Mouse (Mus musculus) forebrain, embryonic 14.5 days (tissue): ENCODE measurements around the gene Nrg4. TPM values are rescaled to one million over a fixed set of nuclear protein-coding genes. Genes with fewer than 3 reads are reported as not detected.

ENCODE experiments used
- ATAC-seq: fragments of 200-750 bp; cut with Nextera tagmentation; 2 replicates; pipeline ENCODE4 v1.8.0; 2017; ENCODE audit warnings: mild to moderate bottlenecking, moderate library complexity
- DNase-seq: peaks from one replicate; pipeline ENCODE4 v3.0.0-alpha.2; 2015; ENCODE audit warnings: low spot score
- H3K27ac ChIP-seq: fragments of 300-500 bp; sonication (generic); 2 replicates; pipeline ENCODE4 v1.5.1; 2014; ENCODE audit warnings: low read depth, mild to moderate bottlenecking, control low read depth, low read length, moderate library complexity
- H3K27me3 ChIP-seq: fragments of 300-500 bp; sonication (generic); replicated peaks from 2 replicates; pipeline ENCODE4 v1.6.1; 2014; ENCODE audit warnings: low read length, control low read depth, mixed read lengths; ENCODE audit not compliant: control insufficient read depth, insufficient read depth
- H3K36me3 ChIP-seq: fragments of 300-500 bp; sonication (generic); 2 replicates; pipeline ENCODE4 v1.6.1; 2014; ENCODE audit warnings: low read length, control low read depth; ENCODE audit not compliant: control insufficient read depth, insufficient read depth
- H3K4me1 ChIP-seq: fragments of 300-500 bp; sonication (generic); 2 replicates; pipeline ENCODE4 v1.6.1; 2014; ENCODE audit warnings: antibody characterized with exemption, low read length, control low read depth; ENCODE audit not compliant: control insufficient read depth, insufficient read depth
- H3K4me2 ChIP-seq: fragments of 300-500 bp; sonication (generic); 2 replicates; pipeline ENCODE4 v1.6.1; 2014; ENCODE audit warnings: mild to moderate bottlenecking, control low read depth, low read length
- H3K4me3 ChIP-seq: fragments of 300-500 bp; sonication (generic); 2 replicates; pipeline ENCODE4 v1.5.1; 2014; ENCODE audit warnings: low read depth, low read length, control low read depth
- H3K9ac ChIP-seq: fragments of 300-500 bp; sonication (generic); 2 replicates; pipeline ENCODE4 v1.6.1; 2014; ENCODE audit warnings: mild to moderate bottlenecking, low read length, control low read depth, moderate library complexity
- H3K9me3 ChIP-seq: fragments of 300-500 bp; sonication (generic); replicated peaks from 2 replicates; pipeline ENCODE4 v1.6.1; 2016; ENCODE audit warnings: low read length, control low read depth, mixed read lengths; ENCODE audit not compliant: control insufficient read depth
- WGBS: fragments of 180-500 bp; shearing (Covaris S2); extraction: QIAGEN DNeasy Blood & Tissue Kit; methylation state at CpG from one replicate; pipeline ENCODE4 v1.1.7; 2014; 5-methylcytosine and 5-hydroxymethylcytosine counted together
- polyA plus RNA-seq: library from polyadenylated mRNA; unstranded; fragments of >200 nt; fragmentation: Nextera tagmentation; extraction: Ambion mirVana; gene quantifications from 2 replicates; pipeline ENCODE4 v1.2.1, GENCODE M21; 2014

The Nrg4 gene
- polyA plus RNA-seq, 1 experiment from 2014 or later: 0.69 TPM

DNA sequence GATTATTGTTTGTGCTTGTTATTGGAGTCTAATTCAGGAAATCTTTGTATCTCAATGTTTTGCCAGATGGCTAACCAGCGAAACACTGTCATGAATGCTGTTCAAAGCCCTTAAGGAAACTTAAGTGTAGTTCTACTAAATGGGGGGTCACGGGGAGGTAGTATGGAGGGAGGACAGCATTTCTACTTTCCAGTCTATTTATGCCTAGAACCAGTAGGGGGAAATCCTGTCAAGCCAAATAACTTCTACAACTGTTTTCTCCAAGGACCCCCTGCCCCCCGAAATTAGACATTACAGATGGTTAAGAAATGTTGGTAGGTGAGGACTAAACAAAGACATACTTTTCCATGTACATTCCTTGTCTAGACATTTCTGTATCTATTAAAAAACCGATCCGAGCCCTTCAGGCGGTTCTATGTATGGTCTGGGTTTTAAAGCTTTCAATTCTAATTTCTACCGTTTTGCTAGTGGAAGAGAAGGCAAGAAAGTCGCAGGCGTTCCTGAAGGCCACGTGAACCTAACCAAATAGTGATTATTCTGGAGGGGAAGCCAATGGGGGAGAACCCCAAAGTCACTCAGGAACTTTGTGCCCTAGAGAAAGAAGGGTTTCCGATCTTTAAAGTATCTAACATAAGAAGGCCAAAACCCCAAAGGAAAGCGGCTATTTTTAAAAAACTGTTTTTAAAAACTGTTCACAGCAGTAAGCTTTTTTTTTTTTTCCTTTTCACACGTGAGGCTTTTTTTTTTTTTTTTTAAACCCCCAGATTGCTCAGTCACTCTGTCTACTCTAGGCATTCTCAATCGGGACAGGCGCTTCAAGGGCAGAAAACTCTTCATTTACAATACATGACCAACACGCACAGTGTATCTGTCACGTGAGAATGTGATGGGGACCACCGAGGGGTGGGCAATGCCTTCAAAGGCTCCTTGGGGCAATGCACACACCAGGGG lies 805 bp downstream of the Nrg4 start:
- Histone ChIP-seq H3K27ac (no peak overlapping the region), H3K9ac (peak overlapping the region; percentile 79), H3K9me3 (no peaks in the 10 kb centered on the region), H3K4me1 (0 out of 2 replicates have a peak, but pooled peaks cover 5% of the 10 kb centered on the region), H3K36me3 (no peaks in the 10 kb centered on the region), H3K27me3 (0 out of 2 replicates have a peak, but pooled peaks cover 7% of the 10 kb centered on the region), H3K4me2 (peak overlapping the region; percentile 72), H3K4me3 (peak overlapping the region; percentile 72)
- DNase-seq: peak; percentile 15
- WGBS: 12% methylated on average over 18 of the region's 18 CpGs
- ATAC-seq: no peak

DNA sequence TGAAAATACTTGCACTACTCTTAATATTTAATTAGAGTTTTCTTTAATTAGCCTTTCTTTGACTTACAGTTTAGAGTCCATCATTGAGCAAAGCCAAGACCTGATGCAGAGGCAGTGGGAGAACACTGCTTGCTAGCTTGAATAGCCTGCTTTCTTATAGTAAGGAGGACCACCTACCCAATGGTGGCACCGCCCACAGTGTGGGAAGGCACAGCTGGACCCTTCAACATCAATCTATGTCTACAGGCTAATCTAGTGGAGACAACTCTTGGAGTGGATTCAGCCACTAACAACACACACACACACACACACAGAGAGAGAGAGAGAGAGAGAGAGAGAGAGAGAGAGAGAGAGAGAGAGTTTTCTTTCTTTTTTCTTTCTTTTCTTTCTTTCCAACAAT lies 1.6 kb downstream of the Nrg4 start:
- Histone ChIP-seq H3K4me2 (no peak overlapping the region), H3K36me3 (no peaks in the 10 kb centered on the region), H3K4me3 (no peak overlapping the region), H3K9me3 (no peaks in the 10 kb centered on the region), H3K9ac (no peak overlapping the region), H3K4me1 (0 out of 2 replicates have a peak, but pooled peaks cover 5% of the 10 kb centered on the region), H3K27ac (no peak overlapping the region), H3K27me3 (0 out of 2 replicates have a peak, but pooled peaks cover 7% of the 10 kb centered on the region)
- ATAC-seq (no peak), DNase-seq (peak; percentile 4)
- WGBS: 27% methylated on average over 1 of the region's 1 CpGs

DNA sequence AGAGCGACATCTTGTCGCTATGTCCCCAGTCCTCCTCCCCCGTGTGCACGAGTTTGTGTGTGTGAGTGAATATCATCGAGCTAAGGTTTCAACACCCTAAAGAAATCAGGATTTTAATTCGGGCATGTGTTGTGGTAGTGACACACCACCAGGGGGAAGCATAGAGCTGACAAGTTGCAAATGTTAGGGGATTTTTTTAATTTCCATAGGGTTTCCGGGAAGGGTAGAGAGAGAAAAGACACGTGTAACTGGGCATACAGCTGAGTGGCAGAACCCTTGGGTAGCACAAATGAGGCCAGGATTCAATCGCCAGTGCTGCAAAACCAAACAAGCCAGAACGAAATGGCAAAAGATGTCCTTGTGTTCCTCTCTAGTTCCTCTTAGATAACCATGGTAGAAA lies 2.1 kb downstream of the Nrg4 start:
- no peak for ATAC-seq
- Histone ChIP-seq H3K36me3 (no peaks in the 10 kb centered on the region), H3K9me3 (no peaks in the 10 kb centered on the region), H3K27ac (no peak overlapping the region), H3K9ac (no peak overlapping the region), H3K4me1 (0 out of 2 replicates have a peak, but pooled peaks cover 5% of the 10 kb centered on the region), H3K27me3 (0 out of 2 replicates have a peak, but pooled peaks cover 7% of the 10 kb centered on the region), H3K4me3 (no peak overlapping the region), H3K4me2 (no peak overlapping the region)
- no peak for DNase-seq
- 53% methylated on average over 10 of the region's 10 CpGs for WGBS

DNA sequence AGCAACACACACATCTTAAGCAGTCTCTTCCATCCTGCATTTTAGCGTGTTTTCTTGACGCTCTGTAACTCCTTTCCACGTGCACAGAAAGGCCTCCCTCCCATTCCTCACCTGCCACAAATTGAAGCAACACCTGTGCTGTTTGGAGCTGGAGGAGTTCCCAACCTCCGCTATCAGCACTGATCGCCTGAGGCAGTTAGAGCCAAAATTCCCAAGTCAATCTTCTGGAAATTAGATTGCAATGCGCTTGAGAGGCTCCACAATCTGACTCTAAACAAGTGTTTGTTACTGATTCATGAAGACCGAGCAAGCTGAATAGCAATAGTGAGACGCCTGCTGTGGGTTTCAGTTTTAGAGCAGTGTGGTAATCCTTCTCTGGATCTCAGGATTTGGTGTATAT lies 2.6 kb downstream of the Nrg4 start:
- Histone ChIP-seq H3K9me3 (no peaks in the 10 kb centered on the region), H3K9ac (no peak overlapping the region), H3K4me2 (no peak overlapping the region), H3K4me1 (0 out of 2 replicates have a peak, but pooled peaks cover 5% of the 10 kb centered on the region), H3K4me3 (no peak overlapping the region), H3K36me3 (no peaks in the 10 kb centered on the region), H3K27me3 (0 out of 2 replicates have a peak, but pooled peaks cover 7% of the 10 kb centered on the region), H3K27ac (no peak overlapping the region)
- WGBS: 49% methylated on average over 8 of the region's 8 CpGs
- ATAC-seq: no peak
- DNase-seq: no peak

DNA sequence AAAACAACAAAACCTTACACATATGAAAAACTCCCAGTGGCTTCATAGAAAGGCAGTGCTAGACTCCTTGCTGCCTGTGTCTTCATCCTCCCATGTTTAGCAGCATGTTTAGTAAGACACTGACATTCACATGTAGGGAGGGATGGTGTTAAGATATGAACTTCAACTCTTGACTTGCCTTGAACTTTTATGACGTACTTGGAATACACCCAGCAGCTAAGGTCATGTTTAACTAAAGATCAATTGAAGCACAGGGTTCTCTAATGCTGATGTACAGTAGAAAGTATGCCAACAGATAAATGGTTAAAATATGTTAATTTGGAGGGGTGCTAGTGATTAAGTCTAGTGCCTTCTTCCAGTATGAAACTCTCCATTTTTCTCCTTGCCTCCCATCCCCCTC lies 4.0 kb downstream of the Nrg4 start:
- H3K27me3 ChIP-seq: 0 out of 2 replicates have a peak, but pooled peaks cover 3% of the 10 kb centered on the region
- H3K36me3 ChIP-seq: no peaks in the 10 kb centered on the region
- 0 out of 2 replicates have a peak, but pooled peaks cover 5% of the 10 kb centered on the region for H3K4me1 ChIP-seq
- ATAC-seq (no peak), DNase-seq (no peak)
- no peak overlapping the region for H3K4me3 ChIP-seq
- H3K4me2 ChIP-seq: no peak overlapping the region
- H3K9ac ChIP-seq: no peak overlapping the region
- 89% methylated on average over 1 of the region's 1 CpGs for WGBS
- H3K9me3 ChIP-seq: no peaks in the 10 kb centered on the region
- no peak overlapping the region for H3K27ac ChIP-seq

DNA sequence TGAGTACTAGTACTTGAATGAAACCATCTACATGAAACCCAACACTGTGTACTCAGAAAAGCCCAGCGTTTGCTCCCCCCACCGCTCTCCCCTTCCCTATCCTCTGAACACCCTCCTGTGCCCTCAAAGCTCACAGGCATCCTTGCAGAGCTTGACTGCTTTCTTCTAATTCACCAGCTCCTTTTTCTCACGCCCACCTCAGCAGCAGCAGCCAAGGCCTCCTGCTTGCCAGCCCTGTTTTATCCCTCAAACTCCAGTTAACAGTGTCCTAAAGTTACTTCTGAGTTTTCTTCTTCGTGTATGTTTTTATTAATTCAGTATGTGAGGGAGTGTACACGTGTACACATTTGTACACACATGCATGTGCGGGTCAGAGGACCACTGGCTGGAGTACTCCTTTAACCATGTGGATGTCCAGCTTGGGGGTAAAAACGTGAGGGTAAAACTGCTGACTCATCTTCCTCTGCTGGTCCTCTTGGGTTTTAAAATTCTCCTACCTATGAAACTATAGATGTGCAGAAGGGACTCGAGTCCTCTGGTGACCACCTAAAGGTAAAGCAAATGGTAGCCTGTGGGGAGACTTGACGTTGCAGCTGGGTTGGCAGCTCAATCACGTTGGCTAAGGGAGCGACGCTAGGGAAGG lies 12.9 kb downstream of the Nrg4 start:
- 69% methylated on average over 12 of the region's 12 CpGs for WGBS
- no peaks in the 10 kb centered on the region for H3K9me3 ChIP-seq
- no peaks in the 10 kb centered on the region for H3K27me3 ChIP-seq
- ATAC-seq (no peak), DNase-seq (no peak)
- no peak overlapping the region for H3K9ac ChIP-seq
- H3K4me1 ChIP-seq: no peaks in the 10 kb centered on the region
- H3K27ac ChIP-seq: no peak overlapping the region
- H3K4me2 ChIP-seq: no peak overlapping the region
- H3K4me3 ChIP-seq: no peak overlapping the region
- no peaks in the 10 kb centered on the region for H3K36me3 ChIP-seq

DNA sequence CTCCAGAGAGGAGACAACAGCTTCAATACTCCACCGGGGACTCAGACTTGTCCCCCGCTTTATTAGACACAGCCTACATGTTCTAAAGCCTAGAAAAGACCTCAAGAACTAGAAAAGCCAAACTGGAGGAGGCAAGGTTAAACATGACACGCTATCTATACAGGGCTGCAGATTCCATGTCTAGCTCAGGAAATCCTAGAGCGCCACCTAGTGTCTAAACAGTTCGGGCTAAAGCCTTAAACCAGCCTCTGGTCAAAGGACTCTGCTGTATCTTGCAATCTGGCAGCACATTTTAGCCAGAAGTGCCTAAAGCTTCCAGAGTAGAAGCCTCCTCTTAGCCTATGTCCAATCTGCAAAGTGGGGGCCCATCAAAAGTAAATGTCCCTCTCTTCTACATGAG lies 15.1 kb downstream of the Nrg4 start:
- no peak overlapping the region for H3K27ac ChIP-seq
- H3K9me3 ChIP-seq: no peaks in the 10 kb centered on the region
- peak; percentile 91 for DNase-seq
- no peaks in the 10 kb centered on the region for H3K27me3 ChIP-seq
- no peaks in the 10 kb centered on the region for H3K4me1 ChIP-seq
- WGBS: 9% methylated on average over 5 of the region's 5 CpGs
- peak; percentile 72; the same call in 1 of the 2 replicates for ATAC-seq
- H3K36me3 ChIP-seq: no peaks in the 10 kb centered on the region
- H3K4me3 ChIP-seq: no peak overlapping the region
- H3K4me2 ChIP-seq: no peak overlapping the region
- H3K9ac ChIP-seq: no peak overlapping the region

DNA sequence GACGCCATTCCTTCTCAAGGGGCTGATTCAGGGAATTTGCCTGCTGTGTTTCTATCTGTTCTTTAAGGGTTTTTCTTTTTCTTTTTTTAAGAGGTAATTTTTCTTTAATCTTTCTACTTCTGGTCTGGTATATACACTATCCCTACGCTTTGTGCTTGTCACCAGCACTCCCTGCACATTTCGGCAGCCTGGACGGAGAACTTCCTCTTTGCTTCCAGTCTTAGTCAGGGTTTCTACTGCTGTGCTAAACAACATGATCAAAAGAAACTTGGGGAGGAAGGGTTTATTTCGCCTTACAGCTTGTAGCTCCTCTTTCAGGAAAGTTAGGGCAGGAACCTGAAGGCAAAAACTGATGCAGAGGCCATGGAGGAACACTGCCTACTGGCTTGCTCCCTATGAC lies 18.2 kb downstream of the Nrg4 start:
- Histone ChIP-seq H3K36me3 (no peaks in the 10 kb centered on the region), H3K4me3 (no peak overlapping the region), H3K9me3 (no peaks in the 10 kb centered on the region), H3K4me1 (no peaks in the 10 kb centered on the region), H3K4me2 (no peak overlapping the region), H3K9ac (no peak overlapping the region), H3K27me3 (no peaks in the 10 kb centered on the region), H3K27ac (no peak overlapping the region)
- DNase-seq (no peak), ATAC-seq (no peak)
- 81% methylated on average over 5 of the region's 5 CpGs for WGBS
